Mouse (Mus musculus) T-helper 2 cell (primary cell): ENCODE data around the gene Gramd1c.

Source experiments
- in situ Hi-C: fragments of 300-600 bp; cut with MboI, MseI; formaldehyde crosslinking; loops from one replicate; pipeline ENCODE4 v1.15.1; 2025; ENCODE audit warnings: high pct_unique_total_duplicates

The Gramd1c gene

GRCm38 (mm10) chr16:43963291-43963690 is 99.9 kb downstream of the Gramd1c start:
- in situ Hi-C loops: no loop called here

GRCm38 (mm10) chr16:43958038-43958437 is 105.1 kb downstream of the Gramd1c start:
- in situ Hi-C loops: no loop called here

- in situ Hi-C loops: no loop called here
Measured at GRCm38 (mm10) chr16:43954913-43955312, 108.2 kb downstream of the Gramd1c start.

GRCm38 (mm10) chr16:43951591-43951990 is 111.6 kb downstream of the Gramd1c start:
- in situ Hi-C loops: no loop called here

- in situ Hi-C loops: loop anchor here (10.0 kb wide), 1 partner anchor 219 kb away; no protein-coding TSS in a partner anchor
Measured at GRCm38 (mm10) chr16:43945869-43946268, 117.3 kb downstream of the Gramd1c start.

GRCm38 (mm10) chr16:43945351-43945750 is 117.8 kb downstream of the Gramd1c start:
- in situ Hi-C loops: loop anchor here (10.0 kb wide), 1 partner anchor 219 kb away; no protein-coding TSS in a partner anchor

GRCm38 (mm10) chr16:43940846-43941245 is 122.3 kb downstream of the Gramd1c start:
- in situ Hi-C loops: loop anchor here (10.0 kb wide), 1 partner anchor 224 kb away; no protein-coding TSS in a partner anchor

GRCm38 (mm10) chr16:43935892-43936291 is 127.3 kb downstream of the Gramd1c start:
- in situ Hi-C loops: no loop called here

- in situ Hi-C loops: no loop called here
Measured at GRCm38 (mm10) chr16:43935367-43935766, 127.8 kb downstream of the Gramd1c start.

- in situ Hi-C loops: no loop called here
Measured at GRCm38 (mm10) chr16:43934856-43935255, 128.3 kb downstream of the Gramd1c start.

- in situ Hi-C loops: no loop called here
Measured at GRCm38 (mm10) chr16:43933041-43933440, 130.1 kb downstream of the Gramd1c start.

GRCm38 (mm10) chr16:43932319-43932718 is 130.8 kb downstream of the Gramd1c start:
- in situ Hi-C loops: no loop called here

GRCm38 (mm10) chr16:43931502-43931901 is 131.6 kb downstream of the Gramd1c start:
- in situ Hi-C loops: no loop called here

- in situ Hi-C loops: no loop called here
Measured at GRCm38 (mm10) chr16:43930577-43930976, 132.6 kb downstream of the Gramd1c start.
